Mouse (Mus musculus) limb, embryonic 11.5 days (tissue): ENCODE data around the gene Deaf1. TPM values are rescaled to one million over a fixed set of nuclear protein-coding genes. Genes with fewer than 3 reads are reported as not detected.

Experiments used
- ATAC-seq: fragments of 200-750 bp; cut with Nextera tagmentation; 2 replicates; pipeline ENCODE4 v1.8.0; 2017; ENCODE audit warnings: low read depth; ENCODE audit not compliant: insufficient number of reproducible peaks, low FRiP score, low TSS enrichment
- DNase-seq: peaks from one replicate; pipeline ENCODE4 v3.0.0-alpha.2; 2015; ENCODE audit warnings: low spot score
- H3K27ac ChIP-seq: fragments of 300-500 bp; sonication (generic); replicated peaks from 2 replicates; pipeline ENCODE4 v1.5.1; 2014; ENCODE audit warnings: low read depth, mild to moderate bottlenecking, low read length
- H3K27me3 ChIP-seq: fragments of 300-500 bp; sonication (generic); 2 replicates; pipeline ENCODE4 v1.6.1; 2014; ENCODE audit warnings: mild to moderate bottlenecking, low read length, mixed read lengths; ENCODE audit not compliant: control insufficient read depth, insufficient read depth
- H3K36me3 ChIP-seq: fragments of 300-500 bp; sonication (generic); 2 replicates; pipeline ENCODE4 v1.6.1; 2014; ENCODE audit warnings: mild to moderate bottlenecking, low read length, moderate library complexity, mixed read lengths; ENCODE audit not compliant: control insufficient read depth, insufficient read depth
- H3K4me1 ChIP-seq: fragments of 300-500 bp; sonication (generic); 2 replicates; pipeline ENCODE4 v1.6.1; 2014; ENCODE audit warnings: low read length, mixed read lengths; ENCODE audit not compliant: control insufficient read depth, insufficient read depth
- H3K4me2 ChIP-seq: fragments of 300-500 bp; sonication (generic); 2 replicates; pipeline ENCODE4 v1.6.1; 2014; ENCODE audit warnings: low read depth, mild to moderate bottlenecking, moderate library complexity; ENCODE audit not compliant: severe bottlenecking
- H3K4me3 ChIP-seq: fragments of 300-500 bp; sonication (generic); 2 replicates; pipeline ENCODE4 v1.5.1; 2014; ENCODE audit warnings: low read depth, low read length
- H3K9ac ChIP-seq: fragments of 300-500 bp; sonication (generic); 2 replicates; pipeline ENCODE4 v1.6.1; 2014; ENCODE audit warnings: mild to moderate bottlenecking, low read length
- H3K9me3 ChIP-seq: fragments of 300-500 bp; sonication (generic); 2 replicates; pipeline ENCODE4 v1.6.1; 2016; ENCODE audit warnings: low read length; ENCODE audit not compliant: control insufficient read depth
- WGBS: fragments of 180-500 bp; shearing (Covaris S2); extraction: QIAGEN DNeasy Blood & Tissue Kit; methylation state at CpG from one replicate; pipeline ENCODE4 v1.1.7; 2014; 5-methylcytosine and 5-hydroxymethylcytosine counted together
- polyA plus RNA-seq: library from polyadenylated mRNA; unstranded; fragments of >200 nt; fragmentation: Nextera tagmentation; extraction: Ambion mirVana; gene quantifications from 2 replicates; pipeline ENCODE4 v1.2.1, GENCODE M21; 2014

Deaf1 gene
- polyA plus RNA-seq, 1 experiment from 2014 or later, result 59.3 TPM

DNA sequence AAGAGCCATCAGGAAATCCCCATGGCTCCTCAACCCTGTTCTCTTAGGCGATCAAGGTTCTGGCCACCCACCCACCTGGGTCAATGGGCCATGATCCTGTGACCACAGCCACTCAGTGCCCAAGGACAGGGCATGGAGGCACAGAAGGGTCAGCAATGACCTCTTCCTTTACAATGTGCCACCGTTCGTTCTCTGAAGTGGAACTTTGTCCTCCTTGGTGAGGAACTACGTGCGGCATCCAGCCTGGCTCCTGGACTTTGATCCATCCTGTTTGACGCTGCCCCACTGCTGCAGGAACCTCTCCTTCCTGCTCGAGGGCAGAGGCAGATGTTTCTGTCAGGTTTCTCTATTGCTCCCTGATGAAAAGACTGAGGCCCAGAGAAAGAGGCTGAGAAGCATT is 16.2 kb upstream of the Deaf1 start:
- Histone ChIP-seq H3K4me3 (no peak overlapping the region), H3K9me3 (no peaks in the 10 kb centered on the region), H3K27me3 (0 out of 2 replicates have a peak, but pooled peaks cover 2% of the 10 kb centered on the region), H3K4me1 (no peaks in the 10 kb centered on the region), H3K9ac (no peak overlapping the region), H3K36me3 (no peaks in the 10 kb centered on the region), H3K4me2 (no peak overlapping the region), H3K27ac (no peak overlapping the region)
- DNase-seq, result no peak
- no peak for ATAC-seq
- WGBS, result 78% methylated on average over 7 of the region's 7 CpGs

DNA sequence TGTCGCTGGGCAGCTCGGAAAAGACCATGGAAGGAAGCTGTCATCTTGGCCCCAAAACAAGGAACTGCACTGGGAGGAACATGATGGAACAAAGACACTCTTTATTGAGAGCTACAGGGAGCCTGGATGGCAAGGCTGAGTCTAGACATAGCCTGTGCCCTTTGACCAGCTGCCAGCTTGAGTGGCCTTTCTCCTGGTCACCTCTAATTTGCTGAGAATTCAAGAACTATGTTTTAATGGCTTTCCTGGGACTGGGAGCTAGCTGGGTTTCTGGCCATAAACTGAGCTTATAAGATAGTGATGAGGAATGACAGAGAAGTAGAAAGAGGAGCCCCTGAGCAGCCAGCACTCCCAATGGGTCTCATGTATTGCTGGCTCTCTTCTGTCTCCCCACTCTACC is 15.7 kb upstream of the Deaf1 start:
- Histone ChIP-seq H3K4me1 (no peaks in the 10 kb centered on the region), H3K9ac (no peak overlapping the region), H3K4me2 (no peak overlapping the region), H3K9me3 (no peaks in the 10 kb centered on the region), H3K27ac (no peak overlapping the region), H3K36me3 (no peaks in the 10 kb centered on the region), H3K4me3 (no peak overlapping the region), H3K27me3 (0 out of 2 replicates have a peak, but pooled peaks cover 2% of the 10 kb centered on the region)
- DNase-seq, result no peak
- 92% methylated on average over 2 of the region's 2 CpGs for WGBS
- no peak for ATAC-seq

DNA sequence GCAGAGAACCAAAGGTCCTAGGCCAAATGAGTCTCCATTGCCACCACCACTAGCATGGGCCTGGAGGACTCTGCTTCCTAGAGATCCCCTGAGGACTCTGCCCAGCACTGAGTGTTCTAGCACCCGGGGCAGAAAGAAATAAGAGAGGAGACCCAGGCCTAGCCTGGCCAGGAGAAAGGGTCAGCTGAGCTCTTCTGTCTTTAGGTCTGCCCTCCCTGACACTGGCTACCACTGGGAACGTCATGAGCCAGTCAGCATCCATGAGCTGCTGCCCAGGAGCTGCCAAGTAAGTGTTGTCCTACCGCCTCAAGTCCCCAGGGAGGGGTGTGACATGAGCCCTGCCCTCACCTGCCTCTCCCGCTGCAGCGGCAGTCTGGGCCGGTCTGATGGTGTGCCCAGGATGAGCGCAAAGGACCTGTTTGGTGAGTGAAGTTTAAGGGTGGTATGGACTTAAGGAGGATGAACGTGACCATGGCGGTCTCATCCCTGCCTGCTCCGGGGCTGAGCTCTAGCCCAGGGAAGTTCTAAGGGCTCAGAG is 14.3 kb upstream of the Deaf1 start:
- H3K4me1 ChIP-seq, result no peaks in the 10 kb centered on the region
- no peak overlapping the region for H3K4me3 ChIP-seq
- no peak overlapping the region for H3K9ac ChIP-seq
- no peaks in the 10 kb centered on the region for H3K36me3 ChIP-seq
- ATAC-seq (no peak), DNase-seq (no peak)
- 77% methylated on average over 10 of the region's 10 CpGs for WGBS
- no peak overlapping the region for H3K4me2 ChIP-seq
- H3K9me3 ChIP-seq, result no peaks in the 10 kb centered on the region
- no peak overlapping the region for H3K27ac ChIP-seq
- H3K27me3 ChIP-seq, result 0 out of 2 replicates have a peak, but pooled peaks cover 2% of the 10 kb centered on the region

DNA sequence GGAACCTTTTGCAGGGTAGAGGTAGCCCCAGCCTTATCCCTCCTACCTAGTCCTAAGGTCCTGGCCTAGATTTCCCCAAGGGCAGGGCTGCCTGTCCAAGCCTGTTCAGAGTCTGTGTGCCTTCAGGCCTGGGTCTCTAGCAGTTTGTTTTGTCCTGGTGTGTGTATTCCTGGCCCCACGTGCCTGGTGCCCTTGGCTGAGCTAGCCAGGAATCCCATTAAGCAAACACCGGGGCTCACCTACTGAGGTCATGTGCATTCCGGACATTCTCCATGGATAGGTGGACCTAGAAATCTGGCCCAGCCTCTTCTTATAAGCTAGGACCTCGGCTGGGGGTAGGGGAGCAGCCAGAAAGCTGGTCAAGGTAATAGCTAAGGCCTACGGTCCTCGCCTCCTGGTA is 13.0 kb upstream of the Deaf1 start:
- Histone ChIP-seq H3K27ac (no peak overlapping the region), H3K9ac (no peak overlapping the region), H3K4me3 (no peak overlapping the region), H3K4me2 (no peak overlapping the region), H3K4me1 (no peaks in the 10 kb centered on the region), H3K27me3 (0 out of 2 replicates have a peak, but pooled peaks cover 2% of the 10 kb centered on the region), H3K9me3 (no peaks in the 10 kb centered on the region), H3K36me3 (no peaks in the 10 kb centered on the region)
- ATAC-seq, result no peak
- no peak for DNase-seq
- 81% methylated on average over 6 of the region's 6 CpGs for WGBS

DNA sequence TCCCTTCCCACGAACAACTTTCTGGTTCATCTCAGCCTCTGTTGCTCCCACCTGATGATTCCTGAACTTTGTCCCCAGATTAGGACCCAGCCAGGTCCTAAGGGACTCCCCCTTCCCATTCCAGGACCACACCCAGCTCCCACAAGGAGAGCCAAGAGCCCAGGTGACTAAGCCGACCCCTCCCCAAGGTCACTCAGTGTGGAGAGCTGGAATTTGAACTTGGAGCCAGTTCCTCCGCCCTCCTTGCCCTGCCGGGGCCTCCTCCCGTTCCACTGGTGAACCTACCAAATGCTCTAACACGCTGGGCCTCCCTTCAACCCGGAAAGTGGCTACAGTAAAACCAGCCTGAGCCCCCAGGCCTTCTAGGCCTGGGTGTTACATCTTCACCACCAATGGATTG is 12.5 kb upstream of the Deaf1 start:
- WGBS, result 82% methylated on average over 7 of the region's 7 CpGs
- H3K27ac ChIP-seq, result no peak overlapping the region
- no peaks in the 10 kb centered on the region for H3K4me1 ChIP-seq
- no peak overlapping the region for H3K9ac ChIP-seq
- H3K4me2 ChIP-seq, result no peak overlapping the region
- no peak for ATAC-seq
- no peak for DNase-seq
- no peaks in the 10 kb centered on the region for H3K9me3 ChIP-seq
- H3K4me3 ChIP-seq, result no peak overlapping the region
- no peaks in the 10 kb centered on the region for H3K36me3 ChIP-seq
- 0 out of 2 replicates have a peak, but pooled peaks cover 2% of the 10 kb centered on the region for H3K27me3 ChIP-seq

DNA sequence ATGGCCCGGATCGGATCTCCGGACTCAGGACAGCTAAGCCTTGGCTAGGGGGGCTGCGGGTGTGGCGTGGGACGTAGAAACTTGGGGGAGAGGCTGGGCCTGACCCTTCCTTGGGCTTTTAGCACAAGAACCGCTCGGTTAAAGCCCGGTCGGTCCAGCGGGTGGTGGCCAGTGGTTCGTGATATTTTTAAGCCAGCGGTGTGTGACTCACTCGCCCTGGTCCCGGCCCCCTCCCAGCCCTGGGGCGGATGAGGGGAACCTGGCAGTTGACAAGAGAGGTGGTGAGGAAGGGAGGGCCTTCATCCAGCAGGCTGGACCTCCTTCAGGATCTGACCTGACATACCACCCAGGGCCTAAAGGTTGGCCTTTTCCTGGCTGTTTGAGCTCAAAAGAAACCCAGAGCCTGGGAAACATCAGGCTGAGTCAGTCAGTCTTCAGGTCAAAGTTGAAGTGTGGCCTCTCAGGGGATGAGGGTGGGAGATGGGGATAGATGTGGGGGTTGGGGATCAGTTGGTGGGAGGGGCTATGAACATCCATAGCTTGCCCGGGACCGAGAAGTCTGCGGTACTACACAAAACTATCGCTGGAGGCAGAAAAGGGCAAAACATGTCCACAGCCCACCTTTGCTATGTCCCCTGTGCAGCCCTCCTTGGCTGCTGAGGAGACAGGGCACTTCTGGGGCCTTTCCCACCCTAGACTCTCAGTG is 11.9 kb upstream of the Deaf1 start:
- WGBS, result 41% methylated on average over 20 of the region's 20 CpGs
- Histone ChIP-seq H3K9ac (no peak overlapping the region), H3K27me3 (0 out of 2 replicates have a peak, but pooled peaks cover 2% of the 10 kb centered on the region), H3K9me3 (no peaks in the 10 kb centered on the region), H3K4me1 (no peaks in the 10 kb centered on the region), H3K27ac (no peak overlapping the region), H3K4me2 (peak overlapping the region; percentile 40), H3K4me3 (no peak overlapping the region; the same call in 1 of the 2 replicates), H3K36me3 (no peaks in the 10 kb centered on the region)
- no peak for ATAC-seq
- no peak for DNase-seq

DNA sequence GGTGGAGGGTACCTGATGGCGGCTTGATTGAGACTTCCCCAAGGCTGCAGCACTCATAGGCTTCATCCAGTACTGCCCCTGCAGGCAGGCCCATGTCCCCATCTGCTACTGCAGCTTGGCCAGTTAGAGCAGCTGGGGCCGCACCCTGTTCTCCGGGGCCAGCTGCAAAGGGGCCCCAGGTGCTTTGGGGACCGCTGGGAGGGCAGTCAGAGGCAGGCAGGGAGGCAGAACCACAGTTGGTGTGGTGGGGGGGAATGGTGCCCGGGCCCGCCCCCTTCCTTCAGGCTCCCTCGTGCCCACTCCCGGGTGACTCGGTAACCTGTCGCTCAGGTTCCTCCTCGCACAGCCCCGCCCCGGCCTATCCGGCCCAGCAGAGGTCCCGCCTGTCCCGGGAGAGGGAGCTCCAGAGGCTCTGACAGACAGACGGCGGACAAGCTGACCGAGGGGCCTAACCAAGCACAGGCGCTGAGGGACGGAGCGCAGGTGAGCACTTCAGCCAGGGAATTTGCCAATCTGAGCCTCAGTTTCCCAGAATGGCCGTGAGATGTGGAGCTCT is 11.2 kb upstream of the Deaf1 start, which contains the start of gene Eps8l2:
Eps8l2 (plus strand) TSS at position 305 of the 556 bp plus-strand sequence.
- peak; percentile 53 for ATAC-seq
- no peaks in the 10 kb centered on the region for H3K9me3 ChIP-seq
- H3K4me1 ChIP-seq, result no peaks in the 10 kb centered on the region
- peak within 1 kb of the TSS; percentile 40 for H3K4me2 ChIP-seq
- 0 out of 2 replicates have a peak within 1 kb of the TSS, but pooled peaks have one; percentile 8 for H3K9ac ChIP-seq
- peaks cover 2% of the 10 kb centered on the region; the same call in 1 of the 2 replicates for H3K36me3 ChIP-seq
- 5% methylated on average over 22 of the region's 23 CpGs for WGBS
- peak within 1 kb of the TSS; percentile 12; the same call in 1 of the 2 replicates for H3K4me3 ChIP-seq
- H3K27ac ChIP-seq, result no peak within 1 kb of the TSS
- peak; percentile 59 for DNase-seq
- H3K27me3 ChIP-seq, result 0 out of 2 replicates have a peak, but pooled peaks cover 2% of the 10 kb centered on the region

DNA sequence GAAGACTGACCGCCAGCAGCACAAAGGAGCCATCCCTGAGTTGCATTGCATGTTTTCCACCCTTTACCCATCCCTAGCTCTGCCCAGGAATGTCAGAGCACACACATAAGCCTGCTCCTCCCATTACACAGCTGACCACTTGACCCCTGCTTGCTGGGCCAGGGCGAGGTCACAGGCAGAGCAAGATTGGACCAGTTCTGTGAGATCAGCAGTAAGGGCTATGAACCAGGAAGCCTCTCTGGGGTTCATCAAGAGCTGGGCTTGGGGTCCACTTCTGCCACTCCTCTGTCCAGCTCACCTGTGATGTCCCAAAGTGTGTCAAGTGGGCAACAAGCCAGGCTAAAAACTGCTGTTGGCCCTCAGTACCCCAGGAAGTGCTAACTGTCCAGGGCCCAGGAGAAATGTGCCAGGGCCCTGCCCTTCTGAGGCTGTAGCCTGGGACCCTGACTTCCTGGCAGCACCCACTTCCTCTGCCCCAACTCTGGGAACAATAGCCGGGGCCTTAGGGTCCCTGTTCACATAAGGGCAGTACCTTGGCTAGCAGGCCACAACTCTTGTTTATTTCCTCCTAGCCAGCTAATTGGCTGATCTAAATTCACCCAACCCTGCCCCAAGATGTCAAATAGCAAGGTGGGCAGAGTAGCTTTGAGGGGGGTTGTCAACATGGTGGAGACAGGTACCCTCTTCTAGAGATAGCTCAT is 10.4 kb upstream of the Deaf1 start:
- H3K27ac ChIP-seq, result no peak overlapping the region
- H3K4me2 ChIP-seq, result no peak overlapping the region; the same call in 1 of the 2 replicates
- H3K4me3 ChIP-seq, result no peak overlapping the region
- DNase-seq (no peak), ATAC-seq (no peak)
- H3K27me3 ChIP-seq, result 0 out of 2 replicates have a peak, but pooled peaks cover 2% of the 10 kb centered on the region
- WGBS, result 69% methylated on average over 3 of the region's 3 CpGs
- H3K36me3 ChIP-seq, result peaks cover 4% of the 10 kb centered on the region; the same call in 1 of the 2 replicates
- no peaks in the 10 kb centered on the region for H3K9me3 ChIP-seq
- H3K9ac ChIP-seq, result no peak overlapping the region
- H3K4me1 ChIP-seq, result no peaks in the 10 kb centered on the region
